Mouse (Mus musculus) liver, embryonic 11.5 days (tissue): Measurements from ENCODE around the gene Usf2. TPM values are rescaled to one million over a fixed set of nuclear protein-coding genes. Genes with fewer than 3 reads are reported as not detected.
"Not testable (repeated sequence)": the region's sequence is repeated elsewhere in the genome, so short reads cannot be mapped to it uniquely, and the experiment has no call there.

Source experiments
- ATAC-seq: fragments of 200-750 bp; cut with Nextera tagmentation; replicated peaks from 2 replicates; pipeline ENCODE4 v1.8.0; 2017; ENCODE audit warnings: moderate number of reproducible peaks, mild to moderate bottlenecking, moderate TSS enrichment, moderate library complexity; ENCODE audit not compliant: low FRiP score
- DNase-seq: peaks from one replicate; pipeline ENCODE4 v3.0.0-alpha.2; 2017; ENCODE audit warnings: low spot score
- H3K27ac ChIP-seq: fragments of 300-500 bp; sonication (generic); 2 replicates; pipeline ENCODE4 v1.5.1; 2014; ENCODE audit warnings: mild to moderate bottlenecking, low read depth, low read length, control low read depth
- H3K27me3 ChIP-seq: fragments of 300-500 bp; sonication (generic); replicated peaks from 2 replicates; pipeline ENCODE4 v1.6.1; 2014; ENCODE audit warnings: low read length, mixed read lengths; ENCODE audit not compliant: control insufficient read depth, insufficient read depth
- H3K36me3 ChIP-seq: fragments of 300-500 bp; sonication (generic); 2 replicates; pipeline ENCODE4 v1.6.1; 2014; ENCODE audit warnings: mild to moderate bottlenecking, low read length, moderate library complexity, mixed read lengths; ENCODE audit not compliant: control insufficient read depth, insufficient read depth
- H3K4me1 ChIP-seq: fragments of 300-500 bp; sonication (generic); replicated peaks from 2 replicates; pipeline ENCODE4 v1.6.1; 2014; ENCODE audit warnings: low read length, mixed read lengths; ENCODE audit not compliant: control insufficient read depth, insufficient read depth
- H3K4me2 ChIP-seq: fragments of 300-500 bp; sonication (generic); 2 replicates; pipeline ENCODE4 v1.6.1; 2014; ENCODE audit warnings: mild to moderate bottlenecking, control low read depth, moderate library complexity
- H3K4me3 ChIP-seq: fragments of 300-500 bp; sonication (generic); 2 replicates; pipeline ENCODE4 v1.5.1; 2014; ENCODE audit warnings: low read depth, low read length, control low read depth
- H3K9ac ChIP-seq: fragments of 300-500 bp; sonication (generic); 2 replicates; pipeline ENCODE4 v1.6.1; 2014; ENCODE audit warnings: low read depth, low read length, control low read depth
- H3K9me3 ChIP-seq: fragments of 300-500 bp; sonication (generic); 2 replicates; pipeline ENCODE4 v1.6.1; 2016; ENCODE audit warnings: low read length, inconsistent platforms, mixed read lengths; ENCODE audit not compliant: control insufficient read depth
- WGBS: fragments of 180-500 bp; shearing (Covaris S2); extraction: QIAGEN DNeasy Blood & Tissue Kit; methylation state at CpG from one replicate; pipeline ENCODE4 v1.1.7; 2014; 5-methylcytosine and 5-hydroxymethylcytosine counted together
- polyA plus RNA-seq: library from polyadenylated mRNA; unstranded; fragments of >200 nt; fragmentation: Nextera tagmentation; extraction: Ambion mirVana; gene quantifications from 2 replicates; pipeline ENCODE4 v1.2.1, GENCODE M21; 2014

Gene Usf2
- polyA plus RNA-seq, 1 experiment from 2014 or later, result 19.9 TPM

GRCm38 (mm10) chr7:30943909-30944635 lies 12.5 kb downstream of the Usf2 start, which contains the start of gene Hamp:
TSS of gene Hamp (minus strand) at chr7:30944032.
- H3K4me1 ChIP-seq, result no peaks in the 10 kb centered on the region
- H3K9me3 ChIP-seq, result no peaks in the 10 kb centered on the region
- H3K36me3 ChIP-seq, result peaks cover 3% of the 10 kb centered on the region; the same call in 1 of the 2 replicates
- no peak within 1 kb of the TSS for H3K4me3 ChIP-seq
- no peak within 1 kb of the TSS for H3K9ac ChIP-seq
- H3K27me3 ChIP-seq, result no peaks in the 10 kb centered on the region
- no peak for DNase-seq
- WGBS, result 63% methylated on average over 9 of the region's 9 CpGs
- no peak within 1 kb of the TSS for H3K27ac ChIP-seq
- no peak within 1 kb of the TSS for H3K4me2 ChIP-seq
- no peak for ATAC-seq

GRCm38 (mm10) chr7:30942365-30942764 lies 14.2 kb downstream of the Usf2 start:
- DNase-seq, H3K27ac ChIP-seq, H3K9me3 ChIP-seq, H3K27me3 ChIP-seq, H3K4me3 ChIP-seq, H3K4me1 ChIP-seq, H3K4me2 ChIP-seq, H3K9ac ChIP-seq, ATAC-seq, H3K36me3 ChIP-seq: not testable (repeated sequence)
- WGBS, result 57% methylated on average over 2 of the region's 3 CpGs

- not testable (repeated sequence) for H3K4me3 ChIP-seq, H3K27me3 ChIP-seq, ATAC-seq, H3K4me1 ChIP-seq, H3K27ac ChIP-seq, H3K9ac ChIP-seq, H3K4me2 ChIP-seq, H3K9me3 ChIP-seq, H3K36me3 ChIP-seq, DNase-seq
- WGBS, result 67% methylated on average over 1 of the region's 1 CpGs
Observed at GRCm38 (mm10) chr7:30940070-30940469, 16.5 kb downstream of the Usf2 start.

- H3K27me3 ChIP-seq, H3K27ac ChIP-seq, DNase-seq, H3K9me3 ChIP-seq, H3K36me3 ChIP-seq, H3K9ac ChIP-seq, H3K4me1 ChIP-seq, ATAC-seq, H3K4me2 ChIP-seq, H3K4me3 ChIP-seq: not testable (repeated sequence)
- WGBS, result 64% methylated on average over 6 of the region's 6 CpGs
Observed at GRCm38 (mm10) chr7:30935422-30936099, 21.0 kb downstream of the Usf2 start.

- H3K27ac ChIP-seq, H3K27me3 ChIP-seq, DNase-seq, H3K4me3 ChIP-seq, H3K4me1 ChIP-seq, H3K9ac ChIP-seq, H3K9me3 ChIP-seq, H3K36me3 ChIP-seq, ATAC-seq, H3K4me2 ChIP-seq: not testable (repeated sequence)
- 78% methylated on average over 2 of the region's 2 CpGs for WGBS
Observed at GRCm38 (mm10) chr7:30924581-30924980, 32.0 kb downstream of the Usf2 start, which contains the start of gene Hamp2. TSS of gene Hamp2 (minus strand) at chr7:30924681.

GRCm38 (mm10) chr7:30924071-30924470 lies 32.5 kb downstream of the Usf2 start:
- no peaks in the 10 kb centered on the region for H3K9me3 ChIP-seq
- H3K4me1 ChIP-seq, result no peaks in the 10 kb centered on the region
- no peaks in the 10 kb centered on the region for H3K27me3 ChIP-seq
- ATAC-seq, result no peak
- H3K4me3 ChIP-seq, result no peak overlapping the region
- WGBS, result 57% methylated on average over 3 of the region's 3 CpGs
- H3K4me2 ChIP-seq, result no peak overlapping the region
- no peak for DNase-seq
- no peaks in the 10 kb centered on the region for H3K36me3 ChIP-seq
- H3K27ac ChIP-seq, result no peak overlapping the region
- H3K9ac ChIP-seq, result no peak overlapping the region

GRCm38 (mm10) chr7:30922490-30922889 lies 34.1 kb downstream of the Usf2 start:
- not testable (repeated sequence) for H3K27ac ChIP-seq, H3K4me1 ChIP-seq, H3K36me3 ChIP-seq, H3K9me3 ChIP-seq, DNase-seq, H3K4me2 ChIP-seq, ATAC-seq, H3K27me3 ChIP-seq, H3K9ac ChIP-seq, H3K4me3 ChIP-seq
- WGBS, result 46% methylated on average over 3 of the region's 3 CpGs

- ATAC-seq (peak; percentile 61), DNase-seq (no peak)
- Histone ChIP-seq H3K27me3 (no peaks in the 10 kb centered on the region), H3K9ac (no peak overlapping the region), H3K36me3 (no peaks in the 10 kb centered on the region), H3K9me3 (no peaks in the 10 kb centered on the region), H3K27ac (no peak overlapping the region), H3K4me2 (no peak overlapping the region), H3K4me3 (no peak overlapping the region), H3K4me1 (no peaks in the 10 kb centered on the region)
- WGBS, result 46% methylated on average over 3 of the region's 3 CpGs
Observed at GRCm38 (mm10) chr7:30920217-30920616, 36.4 kb downstream of the Usf2 start.

GRCm38 (mm10) chr7:30917219-30917618 lies 39.4 kb downstream of the Usf2 start:
- H3K4me3 ChIP-seq, result no peak overlapping the region
- no peaks in the 10 kb centered on the region for H3K9me3 ChIP-seq
- H3K4me1 ChIP-seq, result no peaks in the 10 kb centered on the region
- H3K36me3 ChIP-seq, result no peaks in the 10 kb centered on the region
- no peak for ATAC-seq
- H3K9ac ChIP-seq, result no peak overlapping the region
- H3K27me3 ChIP-seq, result no peaks in the 10 kb centered on the region
- no peak for DNase-seq
- 41% methylated on average over 4 of the region's 4 CpGs for whole genome bisulfite sequencing
- no peak overlapping the region for H3K4me2 ChIP-seq
- H3K27ac ChIP-seq, result no peak overlapping the region
